Mouse (Mus musculus) bone marrow macrophage, adult 2 months (primary cell): ENCODE data around the gene Smyd4. TPM values are rescaled to one million over a fixed set of nuclear protein-coding genes. Genes with fewer than 3 reads are reported as not detected.

Source experiments
- H3K27ac ChIP-seq: 2 replicates; pipeline ENCODE4 v1.5.1; 2012; ENCODE audit warnings: low read depth, low read length; ENCODE audit not compliant: insufficient read depth
- H3K4me1 ChIP-seq: 2 replicates; pipeline ENCODE4 v1.6.1; 2012; ENCODE audit warnings: low read length; ENCODE audit not compliant: control insufficient read depth, insufficient read depth
- H3K4me3 ChIP-seq: 2 replicates; pipeline ENCODE4 v1.5.1; 2012; ENCODE audit warnings: mild to moderate bottlenecking, low read length, moderate library complexity; ENCODE audit not compliant: insufficient read depth
- CTCF ChIP-seq: IDR thresholded peaks from 2 replicates; pipeline ENCODE4 v1.5.1; 2012; ENCODE audit warnings: low read depth, mild to moderate bottlenecking, low read length, moderate library complexity
- POLR2A ChIP-seq: IDR thresholded peaks from 2 replicates; pipeline ENCODE4 v1.6.1; 2012; ENCODE audit warnings: mild to moderate bottlenecking, low read depth, low read length, borderline replicate concordance
- polyA plus RNA-seq: library from polyadenylated mRNA; stranded (reverse); fragments of >200 nt; gene quantifications from 2 replicates; pipeline ENCODE4 v1.2.4, GENCODE M21; 2012; ENCODE audit not compliant: missing spikeins, insufficient read depth, insufficient read length

Gene Smyd4
- polyA plus RNA-seq: 3.3 and 4.9 TPM in 2 replicates

DNA sequence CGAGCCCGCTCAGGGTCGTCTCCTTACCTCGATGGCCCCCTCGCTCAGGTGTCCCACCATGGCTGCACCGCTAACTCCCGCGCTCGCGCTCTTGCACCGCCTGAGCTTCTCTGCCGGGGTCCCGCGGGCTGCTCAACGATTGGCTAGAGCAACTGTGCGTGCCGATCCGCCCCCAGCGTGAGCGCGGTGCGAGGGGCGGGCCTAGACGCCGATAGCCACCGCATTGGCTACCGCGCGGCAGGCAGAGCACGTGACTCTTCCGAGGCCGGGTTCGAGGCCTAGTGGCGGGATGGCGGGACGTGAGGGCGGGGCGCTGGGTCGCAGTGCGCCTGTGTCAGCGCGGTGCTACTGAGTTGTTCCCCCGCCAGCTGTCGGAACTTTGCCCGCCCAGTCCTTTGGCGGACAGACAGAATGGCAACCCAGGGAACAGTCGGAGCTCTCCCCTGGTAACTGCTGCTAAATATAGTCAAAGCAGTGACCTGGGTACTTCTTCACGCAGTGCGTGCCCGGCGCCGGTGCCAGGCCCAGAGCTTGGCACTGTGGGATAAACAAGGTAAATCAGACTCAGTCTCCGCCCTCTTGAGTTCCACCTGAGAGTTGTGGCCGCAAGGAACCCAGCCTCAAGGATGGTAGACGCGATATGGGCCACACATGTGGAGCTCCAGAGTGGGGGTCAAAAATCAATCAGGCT, at the start of gene Smyd4, which contains the start of gene Rpa1:
Gene Smyd4 (plus strand): TSS at position 235 of the 691 bp plus-strand sequence.
Gene Rpa1 (minus strand): TSS at position 126 of the 691 bp plus-strand sequence.
- no peak for TF ChIP-seq POLR2A
- no peak for TF ChIP-seq CTCF
- Histone ChIP-seq H3K4me3 (peak within 1 kb of the TSS; percentile 83), H3K4me1 (peaks cover 12% of the 10 kb centered on the region), H3K27ac (peak within 1 kb of the TSS; percentile 18)

DNA sequence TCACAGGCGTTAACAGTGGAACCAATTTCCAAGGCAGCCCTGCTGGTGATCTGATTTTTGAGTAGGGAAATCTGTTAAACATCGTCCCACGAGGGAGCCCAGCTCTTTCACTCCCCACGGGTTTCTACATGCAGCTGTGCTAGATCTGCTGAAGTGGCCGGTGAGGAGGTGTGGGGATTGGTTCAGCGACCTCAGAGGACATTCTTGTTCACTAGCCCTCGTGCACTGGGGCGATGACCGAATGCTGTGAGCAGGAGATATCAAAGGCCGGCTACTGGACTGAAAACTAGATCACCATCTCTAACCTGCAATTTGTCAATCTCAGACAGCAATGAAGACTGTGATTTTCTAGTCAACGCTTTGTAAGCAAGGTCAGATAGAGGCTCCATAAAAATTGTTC, 49.7 kb upstream of the Smyd4 start:
- no peak for TF ChIP-seq CTCF
- TF ChIP-seq POLR2A: no peak
- Histone ChIP-seq H3K4me1 (peaks cover 4% of the 10 kb centered on the region), H3K27ac (no peak overlapping the region), H3K4me3 (no peak overlapping the region)

DNA sequence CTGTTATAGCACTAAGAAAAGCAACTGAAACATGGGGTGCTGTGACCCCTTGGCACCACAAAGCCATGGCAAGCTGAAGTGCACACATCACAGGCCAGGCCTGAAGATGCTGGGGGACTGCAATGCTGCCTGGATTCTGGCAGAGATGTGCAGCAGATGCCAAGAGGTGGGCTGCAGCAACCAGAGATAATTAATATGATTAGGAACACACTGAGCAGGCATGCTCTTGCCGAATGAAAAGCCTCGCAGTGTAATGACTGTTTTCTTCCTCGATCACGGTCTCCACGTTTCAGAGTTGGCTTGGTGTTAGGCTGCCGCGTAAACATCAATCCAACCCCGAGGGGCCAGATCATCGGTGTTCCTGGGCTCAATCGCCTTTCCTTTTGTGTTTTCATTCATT, 48.4 kb upstream of the Smyd4 start:
- Histone ChIP-seq H3K27ac (no peak overlapping the region), H3K4me1 (peaks cover 3% of the 10 kb centered on the region), H3K4me3 (no peak overlapping the region)
- TF ChIP-seq POLR2A (no peak), CTCF (no peak)

DNA sequence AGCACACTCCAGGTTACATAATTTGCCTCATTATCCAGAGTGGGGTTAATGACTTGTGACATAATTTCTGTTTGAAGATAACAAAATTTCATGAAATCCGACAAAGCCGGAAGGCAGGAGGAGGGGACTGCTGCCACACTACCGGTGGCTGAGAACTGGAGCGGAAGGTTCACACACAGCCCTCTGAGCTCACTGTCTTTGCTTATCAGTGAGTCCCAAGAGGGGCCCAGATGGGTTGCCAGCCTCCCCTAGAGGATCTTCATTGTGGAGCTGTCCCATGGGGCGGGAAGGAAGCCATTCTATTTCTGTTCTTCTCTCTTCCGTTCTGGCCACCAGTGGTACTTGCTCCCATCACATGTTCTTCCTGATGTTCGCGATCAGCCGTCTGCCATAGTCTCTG, 47.3 kb upstream of the Smyd4 start:
- no peaks in the 10 kb centered on the region for H3K4me1 ChIP-seq
- no peak for TF ChIP-seq POLR2A
- H3K4me3 ChIP-seq: no peak overlapping the region
- H3K27ac ChIP-seq: no peak overlapping the region

DNA sequence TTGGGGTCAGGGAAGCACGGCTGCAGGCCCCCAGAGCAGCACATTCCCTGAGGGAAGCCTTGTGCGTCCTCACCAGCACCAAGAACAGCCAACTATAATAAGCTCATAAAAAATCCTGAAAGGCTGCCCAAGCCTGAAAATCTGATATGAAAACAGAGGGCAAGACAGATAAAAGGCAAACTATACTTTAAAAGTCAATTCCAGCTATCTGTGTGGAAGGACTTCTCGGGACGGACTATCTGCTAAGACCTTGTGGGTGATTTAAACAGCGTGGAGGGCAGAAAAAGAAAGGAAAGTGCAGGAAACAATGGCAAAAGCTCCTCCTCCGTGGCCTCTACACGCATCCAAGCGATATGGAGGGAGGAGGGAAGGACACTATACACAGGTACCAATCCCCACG, 43.4 kb upstream of the Smyd4 start:
- TF ChIP-seq CTCF: no peak
- TF ChIP-seq POLR2A: no peak
- no peak overlapping the region for H3K4me3 ChIP-seq
- no peak overlapping the region for H3K27ac ChIP-seq
- no peaks in the 10 kb centered on the region for H3K4me1 ChIP-seq

DNA sequence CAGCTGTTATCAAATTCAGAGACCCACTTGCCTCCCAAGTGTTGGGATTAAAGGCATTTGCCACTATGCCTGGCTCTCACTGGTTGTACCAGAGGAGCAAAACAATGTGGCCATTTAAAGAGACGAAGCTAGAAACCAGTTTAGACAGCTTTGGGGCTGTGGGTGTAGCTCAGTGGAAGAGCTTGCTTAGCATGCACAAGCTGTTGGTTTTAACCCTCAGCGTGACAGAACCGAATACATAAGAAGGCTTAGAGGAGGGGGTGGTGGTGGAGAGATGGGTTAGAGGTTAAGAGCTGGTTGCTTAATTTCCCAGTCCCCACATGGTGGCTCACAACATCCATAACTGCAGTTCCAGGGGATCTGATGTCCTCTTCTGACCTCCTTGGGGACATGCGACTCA, 39.6 kb upstream of the Smyd4 start:
- Histone ChIP-seq H3K27ac (no peak overlapping the region), H3K4me1 (no peaks in the 10 kb centered on the region), H3K4me3 (no peak overlapping the region)
- no peak for TF ChIP-seq CTCF
- TF ChIP-seq POLR2A: no peak

DNA sequence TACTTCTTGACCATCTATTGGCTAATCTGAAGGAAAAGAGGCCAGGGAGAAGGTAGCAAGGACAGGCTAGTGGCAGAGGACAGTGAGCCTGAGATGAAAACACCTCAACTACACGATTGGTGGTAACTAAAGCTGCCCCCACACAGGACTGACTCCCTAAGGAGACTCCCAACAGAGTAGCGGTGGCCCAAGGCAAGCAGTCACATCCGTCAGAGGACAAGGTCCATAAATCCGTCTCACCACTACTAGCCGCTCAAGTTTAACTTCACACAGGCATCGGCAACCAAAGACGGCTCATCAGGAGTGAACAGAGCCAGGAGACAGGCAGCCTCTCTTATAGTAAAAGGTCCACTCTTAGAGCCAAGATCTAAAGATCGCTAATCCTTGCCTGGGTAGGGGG, 37.4 kb upstream of the Smyd4 start:
- no peaks in the 10 kb centered on the region for H3K4me1 ChIP-seq
- no peak overlapping the region for H3K4me3 ChIP-seq
- TF ChIP-seq POLR2A (no peak), CTCF (no peak)
- no peak overlapping the region for H3K27ac ChIP-seq

DNA sequence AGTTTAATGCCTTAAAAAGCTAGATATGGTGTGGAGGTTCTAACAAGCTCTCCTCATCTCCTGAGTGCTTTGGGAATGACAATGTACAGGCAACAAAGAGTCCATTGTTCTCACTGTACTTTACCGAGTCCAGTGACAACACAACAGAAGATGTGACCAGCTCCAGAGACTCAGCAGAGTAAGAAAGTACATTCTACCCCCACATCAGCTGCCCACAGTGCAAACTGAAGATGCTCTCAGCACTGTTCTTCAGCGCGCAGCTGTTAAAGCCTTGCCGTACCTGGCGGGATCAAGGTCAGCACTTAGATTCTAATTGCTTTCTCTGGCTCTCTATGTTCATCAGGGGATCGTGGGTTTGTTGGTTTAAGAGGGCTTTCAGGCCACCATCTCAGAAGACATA, 36.5 kb upstream of the Smyd4 start:
- TF ChIP-seq CTCF (no peak), POLR2A (no peak)

DNA sequence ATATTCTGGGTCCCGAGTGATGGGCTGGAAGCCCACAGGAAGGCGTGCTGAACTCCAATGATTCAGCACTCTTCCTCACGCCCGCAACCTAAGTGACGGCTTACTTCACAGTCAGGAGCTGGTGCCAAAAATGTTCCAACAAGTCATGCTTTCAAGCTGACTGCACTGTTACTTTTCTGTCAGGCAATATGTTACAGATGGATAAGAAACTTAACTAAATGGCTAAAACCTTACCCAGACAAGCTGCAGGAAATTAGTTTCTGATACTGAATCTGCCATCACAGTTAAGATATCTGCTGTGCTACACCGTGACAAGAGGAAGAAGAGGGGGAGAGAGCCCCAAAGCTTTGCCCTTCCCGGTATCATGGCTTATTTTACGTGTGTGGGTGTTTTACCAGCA, 34.4 kb upstream of the Smyd4 start:
- H3K27ac ChIP-seq: no peak overlapping the region
- no peaks in the 10 kb centered on the region for H3K4me1 ChIP-seq
- H3K4me3 ChIP-seq: no peak overlapping the region
- no peak for TF ChIP-seq POLR2A

More for the DNA sequence above, 36.5 kb upstream of the Smyd4 start:
- no peak overlapping the region for H3K27ac ChIP-seq
- no peaks in the 10 kb centered on the region for H3K4me1 ChIP-seq
- no peak overlapping the region for H3K4me3 ChIP-seq

DNA sequence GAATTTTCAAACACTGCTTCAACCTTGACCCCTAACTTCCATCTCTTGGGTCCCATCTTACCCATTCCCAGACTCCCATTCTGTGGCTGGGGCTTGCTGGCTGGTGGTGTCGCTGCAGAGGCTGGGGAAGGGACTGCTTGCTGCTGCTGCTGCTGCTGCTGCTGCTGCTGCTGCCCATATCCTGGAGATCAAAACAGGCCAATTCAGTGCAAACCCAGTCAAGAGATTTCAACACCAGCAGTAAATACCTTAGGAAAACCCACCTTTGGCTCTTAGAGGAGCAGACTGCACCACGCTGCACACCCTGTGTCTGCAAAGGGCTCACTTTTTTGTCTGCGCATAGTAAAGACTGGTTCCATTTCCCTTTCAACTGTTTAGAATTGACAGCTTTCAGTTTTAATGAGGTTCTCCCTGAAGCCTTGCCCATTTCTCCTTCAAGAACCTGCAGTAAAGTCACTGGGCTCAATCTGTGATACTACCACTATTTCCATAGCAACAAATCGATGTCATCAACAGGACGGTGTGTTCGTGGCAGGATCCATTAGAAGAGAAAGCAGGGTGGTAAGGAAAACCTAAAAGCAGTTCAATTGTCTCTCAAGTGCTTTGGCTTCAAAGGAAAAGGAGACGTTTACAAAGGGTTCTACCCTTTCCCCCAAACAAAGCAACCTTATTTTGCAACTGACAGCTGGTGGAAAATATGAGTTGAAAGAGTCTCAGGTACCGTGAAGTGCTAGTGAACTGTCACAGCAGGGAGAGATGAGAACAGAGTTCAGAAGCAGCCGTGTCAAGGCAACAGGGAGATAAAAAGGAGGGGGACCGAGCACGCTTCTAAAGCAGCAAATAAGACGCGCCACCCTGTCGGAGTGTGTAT, 29.6 kb upstream of the Smyd4 start:
- Histone ChIP-seq H3K27ac (no peak overlapping the region), H3K4me1 (no peaks in the 10 kb centered on the region), H3K4me3 (no peak overlapping the region)
- TF ChIP-seq POLR2A (no peak), CTCF (no peak)
